Mouse (Mus musculus) testis, adult 2 months (tissue): ENCODE results near the gene Tcte2.

Experiments
- CTCF ChIP-seq: fragments of 200-500 bp; IDR thresholded peaks from 2 replicates; pipeline ENCODE4 v1.5.1; 2012; ENCODE audit warnings: low read depth, mild to moderate bottlenecking, inconsistent platforms, low read length, moderate library complexity; ENCODE audit not compliant: control insufficient read depth, insufficient read depth, insufficient replicate concordance
- POLR2A ChIP-seq: fragments of 200-500 bp; IDR thresholded peaks from 2 replicates; pipeline ENCODE4 v1.6.1; 2012; ENCODE audit warnings: low read depth, mild to moderate bottlenecking, inconsistent platforms, low read length, moderate library complexity; ENCODE audit not compliant: control insufficient read depth

GRCm38 (mm10) chr17:13731727-13732112 is 29.9 kb downstream of the Tcte2 start:
- no peak for TF ChIP-seq CTCF
- TF ChIP-seq POLR2A: no peak
